Comparison of ENCODE assay signal across 8 mouse cellular contexts in genomic region chr11:6474874-6475731, GRCm38 (mm10). TPM values are rescaled to one million over a fixed set of nuclear protein-coding genes. Genes with fewer than 3 reads are reported as not detected.
DNase-seq lines count a peak whose midpoint lies in the region.

No protein-coding gene starts in this region.

- peak; percentile 74 to 89 for DNase-seq in adrenal gland, adult (ENCODE audit: inconsistent age in 2 of 2, low spot score in 1 of 2)
- DNase-seq in embryo, embryonic 10.5 days (ENCODE audit: low spot score) = peak; percentile 49
- peak; percentile 65 for DNase-seq in gastrocnemius, postnatal 14 days
- peak; percentile 82 for DNase-seq in induced T-regulatory cell, adult 2 months (ENCODE audit: low read depth)
- peak; percentile 48 for DNase-seq in left cerebral cortex, postnatal 4 days
- peak; percentile 37 for DNase-seq in mesoderm, embryonic 11.5 days (ENCODE audit: low read depth, low spot score)
- peak; percentile 60 for DNase-seq in right cerebral cortex, postnatal 25 days
- DNase-seq in urinary bladder, postnatal 4 days (ENCODE audit: low spot score in 2 of 2) = peak; percentile 52 to 61

- intact Hi-C loops in gastrocnemius, postnatal 14 days (cut with DNase I; ENCODE audit: low total_unique reads) = no loop called here
- intact Hi-C loops in left cerebral cortex, postnatal 4 days (cut with DNase I) = no loop called here

RNA-seq across cellular contexts. Expression of gene Purb, which starts 0.6 kb away (rescaled TPM):
- 10 to 100 TPM; 28.5 to 37.4 TPM for total RNA-seq in gastrocnemius, postnatal 14 days (2021)
- 10 to 100 TPM; 88.1 to 89.5 TPM for total RNA-seq in left cerebral cortex, postnatal 4 days (2021)

RNA-seq across cellular contexts. Expression of gene H2afv, which starts 30.9 kb away (rescaled TPM):
- total RNA-seq in gastrocnemius, postnatal 14 days (2021) = 10 to 100 TPM; 41.3 to 46.3 TPM
- total RNA-seq in left cerebral cortex, postnatal 4 days (2021) = 10 to 100 TPM; 35.4 to 44.5 TPM

RNA-seq across cellular contexts. Expression of gene Myo1g, which starts 45.7 kb away (rescaled TPM):
- 1 to 10 TPM in 1 of 2 experiments, under 1 TPM in 1; 0.94 to 1.2 TPM for total RNA-seq in gastrocnemius, postnatal 14 days (2021)
- total RNA-seq in left cerebral cortex, postnatal 4 days (2021) = under 1 TPM; 0.46 to 0.74 TPM

RNA-seq across cellular contexts. Expression of gene Ppia, which starts 59.9 kb away (rescaled TPM):
- 100 to 1,000 TPM; 427 to 511 TPM for total RNA-seq in gastrocnemius, postnatal 14 days (2021)
- 1,000 to 10,000 TPM; 2,159 to 2,195 TPM for total RNA-seq in left cerebral cortex, postnatal 4 days (2021)

Comparison
In these comparisons a context has a peak if more than half of its experiments do, and no peak if none do; other contexts are left out.
1. Peak in every context shown above with its lines: DNase-seq.